Mouse (Mus musculus) hindbrain, embryonic 16.5 days (tissue): ENCODE measurements at regions not wholly inside any gene's neighbourhood (a gene's known extent, or its start where the extent isn't known, plus 50 kb on each side); places are given as distances from the start of the nearest gene placed in this dataset.

Source experiments
- ATAC-seq: fragments of 200-750 bp; cut with Nextera tagmentation; 2 replicates; pipeline ENCODE4 v1.8.0; 2017; ENCODE audit warnings: moderate TSS enrichment, moderate library complexity
- H3K27ac ChIP-seq: fragments of 300-500 bp; sonication (generic); 2 replicates; pipeline ENCODE4 v1.5.1; 2014; ENCODE audit warnings: low read depth, mild to moderate bottlenecking, control low read depth, low read length, moderate library complexity
- H3K27me3 ChIP-seq: fragments of 300-500 bp; sonication (generic); replicated peaks from 2 replicates; pipeline ENCODE4 v1.6.1; 2014; ENCODE audit warnings: low read length; ENCODE audit not compliant: control insufficient read depth, insufficient read depth
- H3K36me3 ChIP-seq: fragments of 300-500 bp; sonication (generic); 2 replicates; pipeline ENCODE4 v1.6.1; 2014; ENCODE audit warnings: mild to moderate bottlenecking, low read length, moderate library complexity, mixed read lengths; ENCODE audit not compliant: control insufficient read depth, insufficient read depth
- H3K4me1 ChIP-seq: fragments of 300-500 bp; sonication (generic); 2 replicates; pipeline ENCODE4 v1.6.1; 2014; ENCODE audit warnings: low read depth, low read length; ENCODE audit not compliant: control insufficient read depth, insufficient read depth
- H3K4me2 ChIP-seq: fragments of 300-500 bp; sonication (generic); 2 replicates; pipeline ENCODE4 v1.6.1; 2014; ENCODE audit warnings: mild to moderate bottlenecking, low read length, control low read depth, moderate library complexity
- H3K4me3 ChIP-seq: fragments of 300-500 bp; sonication (generic); 2 replicates; pipeline ENCODE4 v1.5.1; 2014; ENCODE audit warnings: mild to moderate bottlenecking, low read length, control low read depth, moderate library complexity
- H3K9ac ChIP-seq: fragments of 300-500 bp; sonication (generic); 2 replicates; pipeline ENCODE4 v1.6.1; 2014; ENCODE audit warnings: low read depth, mild to moderate bottlenecking, control low read depth, low read length, moderate library complexity
- H3K9me3 ChIP-seq: fragments of 300-500 bp; sonication (generic); 2 replicates; pipeline ENCODE4 v1.6.1; 2014; ENCODE audit warnings: mild to moderate bottlenecking, low read length, moderate library complexity; ENCODE audit not compliant: control insufficient read depth
- WGBS: fragments of 180-500 bp; shearing (Covaris S2); extraction: QIAGEN DNeasy Blood & Tissue Kit; methylation state at CpG from one replicate; pipeline ENCODE4 v1.1.7; 2014; 5-methylcytosine and 5-hydroxymethylcytosine counted together

DNA sequence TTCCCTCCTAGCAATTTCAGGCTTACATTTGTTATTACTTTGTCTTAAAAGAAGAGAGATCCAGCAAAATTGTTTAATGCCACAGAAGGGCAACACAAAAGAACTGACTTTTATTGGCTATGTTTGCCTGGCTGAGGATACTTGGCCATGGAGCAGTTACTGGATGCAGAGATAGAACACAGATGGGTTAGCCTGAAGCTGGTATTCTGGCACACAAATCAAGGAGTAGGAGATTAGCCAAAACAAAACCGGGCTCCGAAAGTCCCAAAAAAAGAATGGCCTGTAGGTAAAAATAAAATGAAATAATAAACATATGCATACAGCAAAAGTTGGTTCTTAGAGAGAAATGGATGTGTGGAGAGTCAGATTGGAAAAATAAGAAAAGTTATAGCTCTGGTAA is 78.2 kb upstream of the Tmtc2 start:
- no peak overlapping the region for H3K27ac ChIP-seq
- no peak for ATAC-seq
- no peak overlapping the region for H3K9ac ChIP-seq
- no peaks in the 10 kb centered on the region for H3K4me1 ChIP-seq
- no peak overlapping the region for H3K4me3 ChIP-seq
- WGBS = 86% methylated on average over 2 of the region's 2 CpGs
- no peak overlapping the region for H3K4me2 ChIP-seq
- no peaks in the 10 kb centered on the region for H3K9me3 ChIP-seq
- no peaks in the 10 kb centered on the region for H3K27me3 ChIP-seq
- H3K36me3 ChIP-seq = no peaks in the 10 kb centered on the region

DNA sequence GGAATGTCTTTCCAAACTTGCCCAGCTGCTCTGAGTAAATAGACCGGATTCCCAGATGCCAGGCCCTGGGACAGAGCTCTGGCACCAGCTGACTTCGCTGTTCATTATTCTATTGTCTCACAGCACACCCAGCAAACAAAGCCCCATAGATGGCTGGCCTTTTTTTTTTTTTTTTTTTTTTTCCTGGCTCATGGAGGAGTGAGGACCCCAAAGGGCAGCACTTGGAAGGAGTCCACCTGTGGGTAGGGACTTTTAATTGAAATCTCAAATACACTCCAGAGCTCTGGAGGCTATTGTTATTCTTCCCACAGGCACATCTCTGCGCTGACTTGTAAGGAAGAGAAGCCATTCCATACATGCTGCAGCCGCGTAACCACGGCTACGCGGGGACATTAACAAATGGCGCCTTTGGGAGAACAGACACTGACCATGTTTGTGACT is 64.8 kb upstream of the Tmtc2 start:
- peak; percentile 96 for ATAC-seq
- H3K4me3 ChIP-seq = no peak overlapping the region
- peak overlapping the region; percentile 32 for H3K4me2 ChIP-seq
- no peaks in the 10 kb centered on the region for H3K4me1 ChIP-seq
- H3K36me3 ChIP-seq = no peaks in the 10 kb centered on the region
- H3K9ac ChIP-seq = no peak overlapping the region
- H3K27ac ChIP-seq = peak overlapping the region; percentile 63; the same call in 1 of the 2 replicates
- H3K27me3 ChIP-seq = no peaks in the 10 kb centered on the region
- H3K9me3 ChIP-seq = no peaks in the 10 kb centered on the region
- WGBS = 30% methylated on average over 9 of the region's 9 CpGs

DNA sequence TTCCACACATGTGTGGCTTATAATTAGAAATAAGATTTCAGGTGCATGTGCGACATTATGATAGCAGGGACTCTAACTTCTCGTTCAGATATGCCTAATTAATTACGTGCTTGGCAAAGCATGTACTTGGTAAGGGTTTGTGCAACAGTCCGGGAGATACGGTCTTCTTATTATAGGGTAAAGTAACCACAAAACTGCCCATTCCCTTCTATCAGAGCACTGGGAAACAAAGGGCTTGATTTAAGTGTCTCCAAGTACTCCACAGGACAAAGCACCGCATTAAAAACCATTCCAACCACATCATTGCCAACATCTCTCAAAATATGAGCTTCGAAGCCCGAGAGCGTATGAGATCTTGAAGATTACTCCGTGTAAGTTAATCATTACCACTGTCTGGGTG is 64.2 kb upstream of the Tmtc2 start:
- Histone ChIP-seq H3K27ac (peak overlapping the region; percentile 30; the same call in 1 of the 2 replicates), H3K9me3 (no peaks in the 10 kb centered on the region), H3K4me2 (peak overlapping the region; percentile 32; the same call in 1 of the 2 replicates)

DNA sequence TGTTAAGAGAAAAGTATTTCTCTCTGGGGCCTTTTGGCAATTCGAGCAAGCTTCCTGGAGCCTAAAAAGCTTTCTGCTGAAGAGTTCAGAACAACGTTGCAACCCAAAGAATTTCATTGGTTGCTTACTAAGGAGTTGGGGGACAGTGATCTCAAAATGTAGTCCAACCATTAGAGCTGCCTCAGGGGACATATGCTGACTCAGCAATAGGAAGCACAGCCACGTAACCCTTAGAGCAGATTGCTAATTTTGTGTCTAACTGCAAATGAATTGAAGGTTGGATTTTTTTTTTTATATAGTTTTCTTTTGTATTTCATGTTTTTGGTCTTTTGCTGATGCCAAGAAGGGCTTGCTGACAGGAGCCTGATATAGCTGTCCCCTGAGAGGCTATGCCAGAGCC is 52.6 kb upstream of the Tmtc2 start:
- Histone ChIP-seq H3K9me3 (no peaks in the 10 kb centered on the region), H3K27ac (no peak overlapping the region), H3K27me3 (no peaks in the 10 kb centered on the region), H3K9ac (no peak overlapping the region), H3K4me2 (no peak overlapping the region), H3K36me3 (no peaks in the 10 kb centered on the region), H3K4me1 (no peaks in the 10 kb centered on the region), H3K4me3 (no peak overlapping the region)
- ATAC-seq = no peak
- 73% methylated on average over 3 of the region's 3 CpGs for WGBS

More for the DNA sequence above, 64.2 kb upstream of the Tmtc2 start:
- Histone ChIP-seq H3K9ac (no peak overlapping the region), H3K27me3 (no peaks in the 10 kb centered on the region), H3K36me3 (no peaks in the 10 kb centered on the region), H3K4me3 (no peak overlapping the region), H3K4me1 (no peaks in the 10 kb centered on the region)
- peak; percentile 38 for ATAC-seq
- 46% methylated on average over 10 of the region's 10 CpGs for WGBS

DNA sequence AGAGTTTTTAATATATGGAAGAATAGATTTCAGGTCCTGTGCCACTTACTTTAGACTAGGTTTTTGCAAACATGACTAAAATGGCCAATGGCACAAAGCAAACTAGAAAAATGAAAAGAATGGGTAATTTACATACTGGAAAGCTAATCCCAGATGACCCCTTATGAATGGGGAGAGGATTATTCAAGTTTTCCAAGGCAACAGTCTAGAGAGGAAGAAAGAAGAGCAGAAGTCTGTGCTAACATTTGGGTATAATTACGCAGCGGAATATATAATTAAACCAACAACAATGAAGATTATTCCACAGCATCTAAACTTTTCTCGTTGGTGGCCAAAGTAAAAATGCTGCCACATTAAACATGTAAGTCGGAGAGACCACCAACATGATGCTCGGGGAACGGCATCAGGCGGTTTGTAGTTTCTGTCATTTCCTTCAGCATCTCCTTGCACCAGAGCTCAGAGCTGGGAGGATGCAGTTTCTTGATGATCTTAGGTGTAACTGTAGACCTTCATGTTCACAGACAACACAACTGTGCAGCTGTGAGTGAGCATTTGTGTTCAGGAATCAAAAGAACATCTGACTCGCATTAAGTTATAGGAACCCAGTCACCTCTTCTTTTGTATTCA is 51.2 kb upstream of the Tmtc2 start:
- ATAC-seq = no peak
- Histone ChIP-seq H3K4me2 (no peak overlapping the region), H3K4me3 (no peak overlapping the region), H3K4me1 (no peaks in the 10 kb centered on the region), H3K27me3 (no peaks in the 10 kb centered on the region), H3K27ac (no peak overlapping the region), H3K9me3 (no peaks in the 10 kb centered on the region), H3K9ac (no peak overlapping the region), H3K36me3 (no peaks in the 10 kb centered on the region)
- 80% methylated on average over 8 of the region's 8 CpGs for WGBS
